Mouse (Mus musculus) mature B cell (primary cell): ENCODE results near the gene Akp3.

Source experiments
- in situ Hi-C: fragments of 300-500 bp; cut with MboI; formaldehyde crosslinking; loops from 2 replicates; pipeline ENCODE4 v1.14.3; 2019

Gene Akp3

DNA sequence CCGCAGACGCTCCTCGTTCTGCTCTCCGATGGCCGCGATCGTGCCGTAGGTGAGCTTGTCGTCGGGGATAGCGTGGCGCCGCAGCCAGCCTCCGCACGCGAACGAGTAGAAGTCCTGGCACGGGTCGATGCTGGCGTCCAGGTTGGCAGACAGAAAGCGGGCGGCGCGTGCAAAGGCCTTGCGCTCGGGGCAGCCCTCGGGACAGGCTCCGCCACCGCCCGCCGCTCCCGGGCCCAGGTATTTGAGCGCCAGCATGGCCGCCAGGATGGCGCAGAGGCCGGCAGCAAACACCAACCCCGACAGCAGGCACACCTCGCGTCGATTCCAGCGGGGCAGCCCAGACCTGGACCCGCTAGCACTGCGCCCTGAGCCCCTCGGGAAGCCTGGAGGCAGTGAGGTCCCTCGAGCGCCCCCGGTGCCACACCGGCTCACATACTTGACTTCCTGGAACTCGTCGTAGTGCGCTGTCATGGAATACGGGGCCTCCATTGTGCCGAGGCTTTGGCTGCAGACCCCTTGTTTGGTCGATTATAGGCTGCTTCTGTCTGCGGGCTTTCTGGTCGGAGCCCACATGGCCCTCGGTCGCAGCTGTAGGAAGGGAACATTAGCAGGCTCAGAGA, 29.8 kb downstream of the Akp3 start:
- in situ Hi-C loops = no loop called here

DNA sequence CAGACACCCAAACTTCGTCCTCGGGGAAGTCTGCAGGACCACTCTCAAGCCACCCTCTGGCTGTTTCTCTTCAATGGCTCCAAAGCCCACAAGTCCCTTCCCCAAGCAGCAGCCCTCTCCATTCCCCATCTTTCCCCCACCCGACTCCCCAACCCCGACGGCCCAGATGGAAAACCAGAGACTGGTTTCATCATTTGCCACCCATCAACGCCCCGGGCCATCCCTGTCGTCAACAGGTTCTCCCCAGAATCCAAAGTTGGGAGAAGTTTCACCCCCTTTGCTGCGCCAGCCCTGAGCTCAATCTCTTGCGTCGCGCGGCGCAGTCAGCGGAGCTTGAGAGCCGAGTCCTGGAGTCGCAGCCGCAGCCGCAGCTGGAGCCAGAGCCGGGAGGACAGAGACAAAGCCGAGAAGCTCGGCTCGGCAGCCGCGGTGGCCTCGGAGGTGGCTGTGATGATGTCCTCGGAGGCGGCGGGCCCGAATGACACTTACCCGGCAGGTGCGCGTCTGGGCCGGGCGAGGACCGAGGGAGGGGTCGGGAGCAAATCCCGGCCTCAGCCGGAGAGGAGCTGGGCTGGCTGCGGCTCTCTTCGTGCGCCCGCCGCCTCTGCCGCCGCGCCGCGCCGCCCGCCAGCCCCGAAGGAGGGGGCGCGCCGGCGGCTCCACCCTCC, 30.9 kb downstream of the Akp3 start:
- in situ Hi-C loops = no loop called here

DNA sequence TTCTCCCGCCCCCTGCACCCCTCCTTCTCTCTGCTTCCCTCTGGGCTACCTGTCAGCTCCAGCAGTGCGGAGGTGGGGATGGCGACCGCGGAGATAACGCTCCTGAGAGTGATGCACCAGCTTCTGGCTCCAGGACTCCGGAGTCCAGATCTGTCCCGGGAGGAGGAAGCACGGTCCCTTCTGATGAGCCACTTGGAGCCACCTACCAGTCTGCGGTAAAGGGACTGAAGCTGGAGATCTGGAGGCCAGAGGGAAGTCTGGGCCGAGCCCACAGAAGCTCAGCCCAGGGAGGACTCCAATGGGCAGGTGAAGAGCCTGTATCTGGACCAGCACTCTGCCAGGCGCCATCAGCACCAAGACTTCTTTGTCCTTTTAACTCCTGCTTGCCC, 31.4 kb downstream of the Akp3 start, which contains the start of gene Ecel1:
TSS of gene Ecel1 (minus strand) at position 323 of the 389 bp plus-strand sequence.
- in situ Hi-C loops = no loop called here

DNA sequence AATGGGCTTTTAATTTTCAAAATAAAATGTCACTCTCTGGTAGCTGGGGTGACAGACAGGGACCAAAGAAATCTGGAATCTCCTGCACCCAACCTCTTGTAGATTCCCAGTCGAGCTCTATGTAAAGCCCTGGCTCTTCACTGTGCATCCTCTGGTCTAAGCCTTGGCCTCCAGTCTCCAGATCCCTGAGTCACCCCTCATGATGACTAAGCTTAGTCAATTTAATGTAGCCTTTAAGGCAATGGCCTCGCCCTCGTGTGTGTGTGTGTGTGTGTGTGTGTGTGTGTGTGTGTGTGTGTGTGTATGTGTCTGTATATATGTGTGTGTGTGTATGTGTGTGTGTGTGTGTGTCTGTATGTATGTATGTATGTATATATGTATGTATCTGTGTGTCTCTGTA, 34.6 kb downstream of the Akp3 start:
- in situ Hi-C loops = no loop called here

DNA sequence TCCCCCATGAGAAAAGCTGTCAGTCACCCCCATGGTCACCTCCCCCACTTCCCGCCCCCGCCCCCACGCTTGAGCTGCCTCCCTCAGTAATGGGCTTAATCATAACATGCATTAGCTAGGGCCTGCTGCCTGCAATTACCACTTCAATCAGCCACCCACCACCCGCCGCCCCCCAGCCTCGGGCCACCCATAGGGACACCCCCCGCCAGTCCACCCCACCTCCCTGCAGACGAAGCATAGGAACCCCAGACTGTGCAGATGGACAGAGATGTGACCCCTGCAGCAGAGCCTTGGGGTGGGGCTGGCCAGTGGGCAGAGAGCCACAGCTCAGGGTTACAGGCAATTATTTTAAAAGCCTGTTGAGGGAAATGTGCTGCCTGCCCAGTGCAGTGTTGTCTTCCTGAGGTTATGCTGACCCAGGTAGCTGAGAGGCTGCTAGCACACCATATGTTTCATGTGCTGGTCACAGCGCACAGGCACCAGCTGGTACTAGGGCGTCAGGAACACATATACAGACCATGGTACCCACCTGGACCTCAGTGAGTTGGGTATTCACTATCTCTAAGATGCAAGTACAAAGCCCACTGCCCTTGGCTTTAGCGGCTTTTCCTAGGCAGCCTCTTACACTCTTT, 39.5 kb downstream of the Akp3 start:
- in situ Hi-C loops = no loop called here

DNA sequence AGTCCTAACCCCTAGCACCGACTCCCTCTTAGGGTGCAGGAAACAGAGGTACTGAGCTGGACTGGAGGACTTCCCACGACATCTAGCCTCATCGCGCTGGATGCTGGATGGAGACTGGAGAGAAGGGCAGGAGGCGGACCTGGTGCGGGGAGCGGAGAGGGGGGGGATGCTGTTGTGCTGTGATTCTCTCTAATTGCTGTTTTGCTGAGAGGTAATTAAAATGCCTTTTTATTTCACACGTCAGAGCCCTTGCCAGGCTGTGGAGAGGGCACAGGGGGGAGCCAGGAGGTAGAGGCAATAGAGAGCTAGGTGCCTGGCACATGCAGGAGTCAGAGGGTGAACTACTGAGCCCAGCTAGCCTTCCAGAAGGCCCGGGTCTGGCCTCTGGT, 40.0 kb downstream of the Akp3 start:
- in situ Hi-C loops = no loop called here

DNA sequence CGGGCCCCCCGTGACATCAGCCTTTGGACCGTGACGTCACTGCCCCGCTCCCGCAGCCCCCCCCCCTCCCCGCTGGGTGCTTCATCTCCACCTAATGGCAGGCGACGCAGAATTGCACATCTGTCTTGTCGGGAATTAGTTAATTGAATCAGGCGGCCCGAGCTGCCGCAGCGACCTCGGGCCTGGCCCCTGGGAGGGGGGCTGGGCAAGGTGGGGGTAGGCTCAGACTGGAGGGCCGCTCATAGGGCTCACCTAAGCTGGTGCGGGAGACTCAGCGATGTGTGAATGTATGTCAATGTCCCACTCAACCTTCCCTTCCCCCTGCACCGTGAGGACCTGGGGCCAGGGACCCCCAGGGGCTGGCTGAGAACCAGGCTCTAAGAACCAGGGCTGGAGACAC, 45.7 kb downstream of the Akp3 start:
- in situ Hi-C loops = no loop called here

DNA sequence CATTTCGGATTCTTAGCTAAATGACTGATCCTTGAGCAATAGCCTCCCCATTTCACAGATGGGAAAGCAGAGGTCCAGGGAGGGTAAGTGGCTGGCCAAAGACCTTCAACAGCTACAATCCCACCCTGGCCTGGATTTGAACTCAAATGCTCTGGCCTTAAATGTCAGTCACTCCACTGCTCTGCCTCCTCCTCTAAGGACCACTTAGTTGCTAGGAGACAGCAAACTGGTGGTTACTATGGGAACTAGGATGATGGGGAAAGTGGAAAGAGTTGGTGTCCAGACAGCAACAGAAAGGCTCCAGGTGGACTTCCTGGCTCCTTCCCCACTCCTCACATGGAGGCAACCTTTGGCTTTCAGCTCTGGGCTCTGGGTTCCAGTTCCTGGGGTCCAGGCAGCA, 46.5 kb downstream of the Akp3 start:
- in situ Hi-C loops = no loop called here

DNA sequence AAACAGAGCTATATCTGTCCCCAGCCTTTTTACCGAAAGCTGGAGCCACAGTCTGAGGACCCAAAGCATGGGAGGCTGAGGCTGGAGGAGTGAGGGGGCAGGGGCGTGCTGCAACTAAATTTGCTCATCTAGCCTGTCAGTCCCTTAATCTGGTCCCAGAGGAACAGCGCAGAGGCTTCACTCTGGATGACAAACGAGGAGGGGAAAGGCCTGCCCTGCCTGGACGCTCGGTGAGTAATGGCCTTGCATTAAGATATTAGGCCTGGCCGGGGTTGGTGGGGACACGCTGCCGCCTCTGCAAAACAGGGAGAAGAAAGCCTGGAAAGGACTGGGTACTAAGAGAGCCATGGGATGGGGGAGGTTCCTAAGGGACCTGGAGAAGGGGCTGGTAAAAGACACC, 47.5 kb downstream of the Akp3 start:
- in situ Hi-C loops = no loop called here

DNA sequence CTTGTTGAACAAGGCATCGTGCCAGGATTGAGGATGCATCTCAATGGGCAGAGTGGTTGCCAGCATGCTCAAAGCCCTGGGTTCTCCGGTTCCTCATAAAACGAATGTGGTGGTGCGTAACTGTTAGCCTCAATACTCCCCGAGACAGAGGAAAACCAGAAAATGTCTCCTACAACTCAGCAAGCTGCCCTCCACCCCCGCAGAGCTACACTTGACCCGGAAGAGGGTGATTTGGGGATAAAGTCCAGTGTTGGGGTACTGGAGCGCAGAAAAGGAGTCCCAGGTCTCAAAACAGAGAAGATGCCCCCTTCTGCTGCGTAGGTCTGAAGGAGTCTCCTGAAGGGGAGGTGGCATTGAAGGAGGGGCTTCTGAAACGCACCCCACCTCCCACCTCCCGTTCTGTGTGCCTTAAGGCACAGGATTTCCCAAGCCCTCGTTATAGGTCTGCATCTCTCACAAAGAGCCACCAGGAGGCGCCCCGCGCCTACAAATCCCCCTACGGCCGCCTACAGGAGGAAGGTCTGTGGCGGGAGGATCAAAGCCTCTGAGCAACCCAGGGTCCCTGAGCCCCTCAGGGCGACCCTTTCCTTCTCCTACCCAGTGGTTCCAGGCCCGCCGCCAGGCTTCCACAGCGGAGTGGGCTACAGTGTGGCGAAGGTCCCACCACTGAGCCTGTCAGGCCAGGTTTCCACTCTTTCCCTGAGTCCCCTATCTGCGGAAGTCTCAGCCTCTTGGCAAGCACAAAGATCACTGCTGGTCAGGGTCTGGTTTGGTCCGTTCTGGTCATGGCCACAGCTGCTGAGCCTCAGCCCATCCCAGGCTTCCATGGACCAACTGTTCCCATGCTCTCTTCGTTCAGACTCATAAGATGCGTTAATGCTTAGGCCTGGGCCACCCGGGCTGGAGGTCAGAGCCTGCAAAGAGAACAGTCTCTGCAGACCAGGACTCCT, 49.5 kb downstream of the Akp3 start:
- in situ Hi-C loops = no loop called here

DNA sequence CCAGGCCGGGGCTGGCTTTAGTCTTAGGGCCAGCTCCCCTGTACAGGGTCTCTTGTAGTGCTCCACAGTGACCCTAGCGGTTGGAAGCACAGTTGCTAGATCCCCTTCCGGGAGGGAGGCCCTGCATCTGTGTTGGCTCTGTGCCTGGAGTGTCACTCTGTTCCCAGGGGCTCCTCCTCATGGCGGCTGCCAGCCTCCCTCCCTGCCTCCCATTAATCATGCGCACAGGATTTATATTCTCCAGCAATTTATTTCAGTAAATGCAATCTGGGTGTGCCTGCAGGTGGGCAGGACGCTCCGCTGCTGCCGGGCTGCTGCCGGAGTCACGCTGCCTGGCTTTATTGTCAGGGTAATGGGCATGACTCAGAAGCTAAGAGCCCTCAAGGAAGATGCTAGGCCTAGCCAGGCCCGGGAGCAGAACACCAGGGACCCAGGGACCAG, 51.1 kb downstream of the Akp3 start:
- in situ Hi-C loops = no loop called here
